Mouse (Mus musculus) heart, postnatal 0 days (tissue): ENCODE measurements at regions not wholly inside any gene's neighbourhood (a gene's known extent, or its start where the extent isn't known, plus 50 kb on each side); places are given as distances from the start of the nearest gene placed in this dataset.

ENCODE experiments used
- ATAC-seq: fragments of 200-750 bp; cut with Nextera tagmentation; 2 replicates; pipeline ENCODE4 v1.8.0; 2017; ENCODE audit warnings: low read depth, moderate number of reproducible peaks, moderate library complexity; ENCODE audit not compliant: insufficient read depth
- DNase-seq: peaks from one replicate; pipeline ENCODE4 v3.0.0-alpha.2; 2016; ENCODE audit warnings: low spot score
- H3K27ac ChIP-seq: fragments of 300-500 bp; sonication (generic); 2 replicates; pipeline ENCODE4 v1.5.1; 2014; ENCODE audit warnings: low read depth, mild to moderate bottlenecking
- H3K27me3 ChIP-seq: fragments of 300-500 bp; sonication (generic); 2 replicates; pipeline ENCODE4 v1.6.1; 2014; ENCODE audit warnings: low read length, mixed read lengths; ENCODE audit not compliant: control insufficient read depth, insufficient read depth
- H3K36me3 ChIP-seq: fragments of 300-500 bp; sonication (generic); replicated peaks from 2 replicates; pipeline ENCODE4 v1.6.1; 2014; ENCODE audit warnings: low read length, mixed read lengths; ENCODE audit not compliant: control insufficient read depth, insufficient read depth
- H3K4me1 ChIP-seq: fragments of 300-500 bp; sonication (generic); 2 replicates; pipeline ENCODE4 v1.6.1; 2014; ENCODE audit warnings: antibody characterized with exemption; ENCODE audit not compliant: control insufficient read depth, insufficient read depth
- H3K4me2 ChIP-seq: fragments of 300-500 bp; sonication (generic); 2 replicates; pipeline ENCODE4 v1.6.1; 2014; ENCODE audit warnings: low read depth, mild to moderate bottlenecking, low read length, moderate library complexity
- H3K4me3 ChIP-seq: fragments of 300-500 bp; sonication (generic); 2 replicates; pipeline ENCODE4 v1.5.1; 2014; ENCODE audit warnings: low read depth, low read length
- H3K9ac ChIP-seq: fragments of 300-500 bp; sonication (generic); replicated peaks from 2 replicates; pipeline ENCODE4 v1.6.1; 2014; ENCODE audit warnings: low read depth, low read length, mixed read lengths
- H3K9me3 ChIP-seq: fragments of 300-500 bp; sonication (generic); replicated peaks from 2 replicates; pipeline ENCODE4 v1.6.1; 2016; ENCODE audit warnings: low read length; ENCODE audit not compliant: control insufficient read depth
- CTCF ChIP-seq: IDR thresholded peaks from 2 replicates; pipeline ENCODE4 v1.5.1; 2016; ENCODE audit warnings: antibody characterized with exemption, control low read depth, low read depth
- EP300 ChIP-seq: IDR thresholded peaks from 2 replicates; pipeline ENCODE4 v1.6.1; 2016; ENCODE audit warnings: antibody characterized with exemption, low read depth
- WGBS: fragments of 180-500 bp; shearing (Covaris S2); extraction: QIAGEN DNeasy Blood & Tissue Kit; methylation state at CpG from one replicate; pipeline ENCODE4 v1.1.7; 2014; 5-methylcytosine and 5-hydroxymethylcytosine counted together

GRCm38 (mm10) chr17:14506123-14506522 lies 187.9 kb downstream of the Thbs2 start:
- H3K4me3 ChIP-seq = no peak overlapping the region
- no peak for ATAC-seq
- no peak overlapping the region for H3K27ac ChIP-seq
- H3K9ac ChIP-seq = no peak overlapping the region
- no peaks in the 10 kb centered on the region for H3K36me3 ChIP-seq
- H3K4me1 ChIP-seq = no peaks in the 10 kb centered on the region
- no peak for DNase-seq
- no peak for TF ChIP-seq EP300
- TF ChIP-seq CTCF = no peak
- no peaks in the 10 kb centered on the region for H3K9me3 ChIP-seq
- no peak overlapping the region for H3K4me2 ChIP-seq
- no peaks in the 10 kb centered on the region for H3K27me3 ChIP-seq

DNA sequence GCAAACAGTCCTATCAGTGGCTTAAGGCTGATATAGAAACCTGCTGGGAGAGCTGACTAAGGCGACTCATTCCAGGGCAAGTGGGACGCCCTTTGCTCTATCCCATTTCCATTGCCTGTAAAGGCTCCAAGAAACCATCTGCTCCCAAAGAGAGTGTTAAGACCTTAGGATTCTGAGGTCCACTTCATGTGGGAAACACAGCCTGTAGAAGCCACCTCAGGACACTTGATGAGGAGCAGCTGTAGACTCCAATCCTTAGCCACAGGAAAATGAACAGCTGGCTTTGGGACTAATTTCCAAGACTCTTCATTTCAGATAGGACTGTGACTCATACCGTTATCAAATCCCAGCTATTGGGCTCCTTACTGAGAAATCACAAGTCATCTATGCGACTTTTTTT lies 188.6 kb downstream of the Thbs2 start:
- WGBS = 58% methylated on average over 4 of the region's 4 CpGs
- Histone ChIP-seq H3K27me3 (no peaks in the 10 kb centered on the region), H3K36me3 (no peaks in the 10 kb centered on the region), H3K4me3 (no peak overlapping the region), H3K4me1 (no peaks in the 10 kb centered on the region), H3K27ac (no peak overlapping the region), H3K9me3 (no peaks in the 10 kb centered on the region), H3K9ac (no peak overlapping the region), H3K4me2 (no peak overlapping the region)
- DNase-seq (no peak), ATAC-seq (no peak)
- TF ChIP-seq EP300 = no peak
- TF ChIP-seq CTCF = no peak

- no peaks in the 10 kb centered on the region for H3K36me3 ChIP-seq
- H3K27ac ChIP-seq = no peak overlapping the region
- no peak overlapping the region for H3K4me3 ChIP-seq
- no peaks in the 10 kb centered on the region for H3K9me3 ChIP-seq
- no peak overlapping the region for H3K4me2 ChIP-seq
- H3K4me1 ChIP-seq = no peaks in the 10 kb centered on the region
- TF ChIP-seq CTCF (no peak), EP300 (no peak)
- ATAC-seq (no peak), DNase-seq (no peak)
- H3K9ac ChIP-seq = no peak overlapping the region
- H3K27me3 ChIP-seq = no peaks in the 10 kb centered on the region
- WGBS = 79% methylated on average over 1 of the region's 1 CpGs
Measured at GRCm38 (mm10) chr17:14503670-14504069, 190.4 kb downstream of the Thbs2 start.

DNA sequence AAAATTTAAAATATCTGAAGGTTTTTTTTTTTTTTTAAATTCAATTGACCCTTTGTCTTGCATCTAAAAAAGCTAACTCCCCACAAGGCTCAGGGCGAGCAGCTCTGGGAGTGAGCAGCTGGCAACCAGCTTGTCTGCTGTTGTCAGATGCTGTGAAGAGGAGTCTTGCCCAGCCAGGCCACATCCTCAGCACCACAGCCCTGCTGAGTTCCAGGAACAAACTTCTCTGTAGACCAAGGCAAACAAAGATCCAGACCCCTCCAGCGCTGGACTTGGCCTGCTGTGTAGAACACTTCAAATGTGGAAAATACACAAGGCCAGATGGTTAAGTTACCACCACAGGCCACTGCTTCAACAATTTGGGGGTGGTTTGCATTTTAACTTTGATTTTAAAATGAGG lies 192.7 kb downstream of the Thbs2 start:
- Histone ChIP-seq H3K27ac (no peak overlapping the region), H3K27me3 (no peaks in the 10 kb centered on the region), H3K4me2 (no peak overlapping the region), H3K4me3 (no peak overlapping the region), H3K4me1 (no peaks in the 10 kb centered on the region), H3K9ac (no peak overlapping the region), H3K9me3 (no peaks in the 10 kb centered on the region), H3K36me3 (no peaks in the 10 kb centered on the region)
- DNase-seq (no peak), ATAC-seq (no peak)
- WGBS = 64% methylated on average over 2 of the region's 2 CpGs
- TF ChIP-seq CTCF (no peak), EP300 (no peak)

DNA sequence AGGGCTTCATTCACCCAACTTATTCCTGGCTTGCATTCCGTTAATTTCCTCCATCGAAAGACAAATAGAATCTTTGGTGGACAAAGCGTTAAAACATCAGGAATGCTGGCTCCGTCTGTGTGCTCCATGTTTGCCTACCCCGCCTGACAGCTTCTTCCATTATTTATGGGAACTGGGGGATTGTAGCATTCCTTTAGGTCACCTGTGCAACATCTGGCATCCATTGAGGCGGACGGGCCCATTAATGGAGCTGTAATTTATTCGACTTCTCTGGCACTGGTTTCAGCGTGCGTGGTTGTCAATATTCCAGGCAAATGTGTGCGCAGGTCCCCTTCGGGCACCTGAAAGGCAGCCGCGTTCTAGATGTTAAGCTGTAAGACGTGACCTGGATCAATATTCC lies 196.9 kb downstream of the Thbs2 start:
- DNase-seq = no peak
- WGBS = 85% methylated on average over 15 of the region's 15 CpGs
- no peak overlapping the region for H3K4me2 ChIP-seq
- H3K4me1 ChIP-seq = no peaks in the 10 kb centered on the region
- H3K4me3 ChIP-seq = no peak overlapping the region
- no peak overlapping the region for H3K27ac ChIP-seq
- TF ChIP-seq EP300 = no peak
- peaks cover 18% of the 10 kb centered on the region; the same call in 1 of the 2 replicates for H3K27me3 ChIP-seq
- no peaks in the 10 kb centered on the region for H3K36me3 ChIP-seq
- no peak for ATAC-seq
- no peak overlapping the region for H3K9ac ChIP-seq
- H3K9me3 ChIP-seq = no peaks in the 10 kb centered on the region

- TF ChIP-seq EP300 (no peak), CTCF (no peak)
- peaks cover 18% of the 10 kb centered on the region; the same call in 1 of the 2 replicates for H3K27me3 ChIP-seq
Measured at GRCm38 (mm10) chr17:14493751-14494320, 200.2 kb downstream of the Thbs2 start.

More at GRCm38 (mm10) chr17:14493751-14494320, 200.2 kb downstream of the Thbs2 start:
- no peak for DNase-seq
- no peak for ATAC-seq
- 72% methylated on average over 8 of the region's 8 CpGs for WGBS
- H3K9ac ChIP-seq = no peak overlapping the region
- no peaks in the 10 kb centered on the region for H3K36me3 ChIP-seq
- no peak overlapping the region for H3K27ac ChIP-seq
- no peak overlapping the region for H3K4me2 ChIP-seq
- no peaks in the 10 kb centered on the region for H3K9me3 ChIP-seq
- H3K4me1 ChIP-seq = no peaks in the 10 kb centered on the region
- no peak overlapping the region for H3K4me3 ChIP-seq
